Mouse (Mus musculus) brain, embryonic 14.5 days (tissue): Measurements from ENCODE around the gene Cald1. TPM values are rescaled to one million over a fixed set of nuclear protein-coding genes. Genes with fewer than 3 reads are reported as not detected.

Experiments
- DNase-seq: peaks from one replicate; pipeline ENCODE4 v3.0.0-alpha.2; 2011; ENCODE audit warnings: low read depth
- CTCF ChIP-seq: fragments of 200-500 bp; IDR thresholded peaks from 2 replicates; pipeline ENCODE4 v1.5.1; 2012; ENCODE audit warnings: inconsistent platforms, mild to moderate bottlenecking, moderate library complexity, borderline replicate concordance; ENCODE audit not compliant: insufficient read depth, insufficient read length; ENCODE audit errors: extremely low read depth
- POLR2A ChIP-seq: fragments of 200-500 bp; IDR thresholded peaks from 2 replicates; pipeline ENCODE4 v1.6.1; 2012; ENCODE audit warnings: mild to moderate bottlenecking, inconsistent platforms, borderline replicate concordance; ENCODE audit not compliant: poor library complexity, insufficient read depth, insufficient read length, severe bottlenecking; ENCODE audit errors: extremely low read depth
- polyA plus RNA-seq: library from polyadenylated mRNA; depleted of rRNA; stranded (reverse); fragments of >200 nt; gene quantifications from 2 replicates; pipeline ENCODE4 v1.2.3, GENCODE M21; 2012

Cald1 gene
- polyA plus RNA-seq, 1 experiment: 46.2 TPM

DNA sequence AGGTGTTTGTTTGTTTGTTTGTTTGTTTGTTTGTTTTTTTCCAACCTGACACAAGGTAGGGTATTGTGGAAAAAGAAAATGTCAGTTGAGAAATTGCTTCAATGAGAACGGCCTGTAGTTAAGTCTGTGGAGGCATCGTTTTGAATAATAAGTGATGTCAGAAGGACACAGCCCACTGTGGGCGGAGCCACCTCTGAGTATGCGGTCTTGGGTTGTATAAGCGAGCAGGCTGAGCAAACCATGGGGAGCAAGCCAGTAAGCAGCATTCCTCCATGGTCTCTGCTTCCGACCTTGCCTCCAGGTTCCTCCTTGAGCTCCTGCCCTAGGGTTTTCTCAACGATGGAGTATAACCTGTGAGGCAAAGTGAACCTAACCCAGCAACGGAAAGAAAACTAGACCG, 7.6 kb upstream of the Cald1 start:
- DNase-seq: no peak
- no peak for TF ChIP-seq CTCF

- DNase-seq: no peak
- no peak for TF ChIP-seq POLR2A
- TF ChIP-seq CTCF: no peak
Observed at GRCm38 (mm10) chr6:34593353-34593752, 4.9 kb upstream of the Cald1 start.

DNA sequence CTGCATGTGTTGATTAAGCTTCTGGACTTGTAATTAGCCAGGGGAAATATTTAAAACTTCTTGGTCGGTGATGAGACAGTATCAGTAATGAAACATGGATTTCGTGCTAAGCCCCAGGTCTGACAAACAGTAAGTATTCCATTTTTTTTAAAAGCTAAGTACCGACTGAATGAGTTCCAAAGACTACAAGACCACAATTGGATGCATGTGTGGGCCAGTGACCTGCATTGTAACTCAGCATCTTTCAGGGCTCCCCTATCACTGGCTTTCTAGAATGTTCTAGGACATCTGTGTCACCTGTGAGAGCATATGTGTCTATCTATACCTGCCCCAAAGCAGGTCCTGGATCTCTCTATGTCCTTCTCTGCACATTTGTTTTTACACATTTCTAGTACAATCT, 984 bp upstream of the Cald1 start:
- TF ChIP-seq CTCF (no peak), POLR2A (no peak)
- DNase-seq: no peak

- no peak for TF ChIP-seq POLR2A
- no peak for TF ChIP-seq CTCF
- DNase-seq: no peak
Observed at GRCm38 (mm10) chr6:34599171-34599570, 871 bp downstream of the Cald1 start.

- TF ChIP-seq POLR2A (no peak), CTCF (no peak)
- no peak for DNase-seq
Observed at GRCm38 (mm10) chr6:34599631-34600111, 1.4 kb downstream of the Cald1 start.

DNA sequence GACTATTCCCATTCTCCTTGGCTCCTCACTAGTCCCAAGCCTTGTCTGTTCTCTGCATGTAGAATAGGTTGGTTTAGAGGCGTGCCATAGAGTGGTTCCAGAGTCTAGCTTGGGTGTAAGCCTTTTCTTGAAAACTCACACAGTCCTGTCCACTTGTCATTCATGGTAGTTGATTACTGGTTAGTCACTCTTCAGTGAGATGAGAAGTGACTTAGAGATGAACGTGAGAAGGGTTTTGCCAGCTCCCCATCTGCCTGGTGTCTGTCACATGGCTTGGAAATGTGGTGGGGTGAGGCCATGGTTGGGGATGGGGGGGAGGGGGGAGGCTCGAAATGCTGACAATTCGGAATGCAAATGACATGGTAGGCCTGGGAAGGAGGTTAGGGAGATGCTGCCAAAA, 2.5 kb downstream of the Cald1 start:
- DNase-seq: no peak

GRCm38 (mm10) chr6:34602091-34602490, 3.8 kb downstream of the Cald1 start:
- TF ChIP-seq POLR2A (no peak), CTCF (no peak)
- DNase-seq: no peak

More for the DNA sequence above, 2.5 kb downstream of the Cald1 start:
- TF ChIP-seq CTCF (no peak), POLR2A (no peak)

DNA sequence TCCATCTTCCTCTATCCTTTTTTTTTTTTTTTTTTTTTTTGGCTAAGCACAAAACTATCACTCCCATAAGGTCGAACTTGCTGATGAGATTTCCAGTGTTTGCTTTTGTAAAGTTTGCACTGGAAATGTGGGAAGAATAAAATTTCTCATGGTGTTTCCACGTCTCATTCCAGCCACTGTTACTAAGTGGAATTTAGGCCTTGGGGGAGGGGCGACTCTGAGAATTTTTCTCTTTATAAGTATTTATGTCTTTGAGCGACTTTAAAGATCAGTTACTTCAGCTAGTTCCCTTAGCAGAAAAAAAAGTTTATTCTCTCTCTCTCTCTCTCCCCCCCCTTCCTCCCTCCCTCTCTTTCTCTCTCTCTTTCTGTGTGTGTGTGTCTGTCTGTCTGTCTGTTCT, 8.1 kb downstream of the Cald1 start:
- no peak for TF ChIP-seq POLR2A
- no peak for TF ChIP-seq CTCF
- no peak for DNase-seq

- DNase-seq: no peak
- no peak for TF ChIP-seq CTCF
- no peak for TF ChIP-seq POLR2A
Observed at GRCm38 (mm10) chr6:34608603-34609002, 10.3 kb downstream of the Cald1 start.

DNA sequence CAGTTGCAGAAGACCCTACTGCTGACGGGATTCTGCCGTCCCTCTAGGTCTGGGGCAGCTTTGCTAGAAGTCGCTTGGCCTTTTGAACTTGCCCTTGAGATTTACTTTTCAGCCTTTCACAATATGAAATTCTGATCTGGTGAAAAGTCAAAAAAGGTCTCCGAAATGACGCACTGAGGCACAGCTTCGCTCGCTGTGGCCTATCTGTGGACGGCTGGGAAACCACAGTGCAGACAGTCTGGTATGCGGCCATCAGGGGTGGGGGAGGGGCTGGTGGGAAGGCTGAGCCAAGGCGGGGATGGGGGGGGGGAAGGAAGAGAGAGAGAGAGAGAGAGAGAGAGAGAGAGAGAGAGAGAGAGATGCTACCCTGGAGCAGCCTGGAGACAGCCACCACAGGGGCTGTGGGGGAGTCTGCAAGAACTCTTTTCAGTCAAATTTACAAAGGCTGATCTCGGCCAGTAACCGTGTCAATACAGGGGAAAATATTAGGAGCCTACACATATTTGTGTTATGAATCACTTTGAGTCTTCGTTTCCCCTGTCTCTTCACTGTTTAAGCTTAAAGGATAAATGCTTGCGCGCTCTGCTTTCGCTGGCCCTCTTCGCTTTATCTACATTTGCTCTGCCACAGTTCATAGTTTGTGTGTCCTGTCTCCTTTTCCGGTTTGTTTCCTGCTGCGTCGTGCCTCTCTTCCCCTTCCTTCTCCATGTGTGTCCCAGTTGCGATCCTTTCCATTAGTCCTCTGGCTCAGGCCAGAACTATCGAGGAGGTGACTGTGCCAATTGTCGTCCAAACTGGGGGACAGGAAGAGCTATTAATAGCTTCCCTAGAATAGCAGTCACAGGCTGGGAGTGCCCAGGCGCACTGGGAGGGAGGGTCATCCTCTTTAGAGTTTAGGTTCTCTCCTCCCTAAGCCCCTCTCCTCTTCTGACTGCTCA, 11.9 kb downstream of the Cald1 start:
- no peak for DNase-seq
- no peak for TF ChIP-seq CTCF
- TF ChIP-seq POLR2A: no peak

GRCm38 (mm10) chr6:34613122-34613521, 14.8 kb downstream of the Cald1 start:
- TF ChIP-seq CTCF: no peak
- no peak for DNase-seq

- DNase-seq: no peak
- TF ChIP-seq CTCF (no peak), POLR2A (no peak)
Observed at GRCm38 (mm10) chr6:34615419-34615818, 17.1 kb downstream of the Cald1 start.

DNA sequence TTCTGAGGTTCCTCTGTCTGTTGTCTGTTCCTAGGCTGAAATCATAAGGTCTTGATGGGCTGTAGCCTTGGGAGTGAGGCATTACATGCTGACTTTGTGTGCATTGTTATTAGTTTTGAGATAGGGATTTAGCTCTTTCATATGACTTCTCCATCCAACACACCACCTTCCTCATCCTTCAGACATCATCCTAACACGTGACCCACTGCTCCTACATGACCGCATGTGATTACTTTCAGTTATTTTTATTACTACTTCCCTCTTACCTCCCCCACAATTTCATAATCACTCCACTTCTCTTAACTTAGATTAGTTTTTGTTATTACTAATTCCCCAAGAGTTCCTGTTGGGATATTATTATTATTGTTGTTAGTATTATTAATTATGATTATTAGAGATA, 21.2 kb downstream of the Cald1 start:
- no peak for DNase-seq
- TF ChIP-seq CTCF (no peak), POLR2A (no peak)

DNA sequence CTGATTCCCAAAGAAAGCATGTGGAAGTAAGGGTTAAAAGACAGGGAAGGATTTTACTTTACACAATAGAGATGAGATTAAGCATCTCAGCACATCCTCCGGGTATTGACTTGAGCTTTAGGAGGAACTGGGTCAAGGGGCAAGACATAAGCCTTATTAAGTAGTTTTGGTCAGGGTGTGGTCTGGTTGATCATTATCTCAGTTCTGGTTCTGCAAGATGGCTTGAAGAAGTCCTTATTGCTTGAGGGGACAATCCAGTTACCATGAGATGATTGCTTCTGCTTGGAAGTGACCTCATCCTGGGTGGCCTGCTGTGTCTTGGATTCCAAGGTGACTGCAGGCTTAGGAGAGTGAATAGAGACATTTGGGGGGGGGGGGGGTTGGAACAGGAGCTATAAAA, 21.9 kb downstream of the Cald1 start:
- DNase-seq: no peak
- no peak for TF ChIP-seq POLR2A
- TF ChIP-seq CTCF: no peak
